Mouse (Mus musculus) ovary, adult 18-20 months (tissue): ENCODE measurements around the gene Begain.

Experiments
- DNase-seq: peaks from one replicate; pipeline ENCODE4 v3.0.0; 2022; ENCODE audit warnings: low spot score, mixed read lengths

Gene Begain

DNA sequence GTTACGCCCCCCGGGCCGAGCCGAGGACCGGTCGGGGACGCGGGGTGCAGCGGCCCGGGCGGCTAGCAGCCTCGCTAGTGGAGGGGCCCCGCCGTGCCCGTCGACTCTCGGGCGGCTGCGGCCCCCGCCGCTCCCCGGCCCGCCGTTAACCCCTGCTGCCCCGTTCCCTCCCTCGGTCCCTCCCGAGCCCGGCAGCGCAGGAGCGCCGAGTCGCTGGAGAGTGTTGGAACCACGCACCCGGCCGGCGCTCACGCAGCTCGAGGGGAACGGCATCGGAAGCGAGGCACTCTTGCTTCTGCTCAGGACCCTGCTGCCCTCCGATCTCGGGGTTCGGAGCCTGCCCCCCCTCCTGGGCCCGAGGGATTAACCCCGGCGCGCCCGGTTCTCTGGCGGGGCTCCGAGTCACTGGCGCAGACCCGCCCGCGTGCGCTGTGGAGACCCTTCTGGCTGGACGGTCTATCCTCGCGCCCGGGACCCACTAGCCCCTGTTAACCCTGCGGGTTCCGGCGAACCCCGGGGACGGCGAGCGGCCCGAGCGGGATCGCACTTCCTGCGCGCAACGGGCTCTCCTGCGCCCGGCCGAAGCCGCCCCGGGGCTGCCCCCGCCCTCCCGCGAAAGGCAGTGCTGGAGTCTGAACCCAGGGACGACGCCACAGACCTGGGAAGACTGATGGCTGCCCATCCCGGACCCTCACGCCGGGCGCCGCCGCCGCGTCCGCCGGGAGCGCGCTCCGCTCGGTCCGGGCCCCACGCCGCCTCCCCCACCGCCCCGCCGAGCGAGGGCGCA, 14.8 kb downstream of the Begain start:
- no peak for DNase-seq

DNA sequence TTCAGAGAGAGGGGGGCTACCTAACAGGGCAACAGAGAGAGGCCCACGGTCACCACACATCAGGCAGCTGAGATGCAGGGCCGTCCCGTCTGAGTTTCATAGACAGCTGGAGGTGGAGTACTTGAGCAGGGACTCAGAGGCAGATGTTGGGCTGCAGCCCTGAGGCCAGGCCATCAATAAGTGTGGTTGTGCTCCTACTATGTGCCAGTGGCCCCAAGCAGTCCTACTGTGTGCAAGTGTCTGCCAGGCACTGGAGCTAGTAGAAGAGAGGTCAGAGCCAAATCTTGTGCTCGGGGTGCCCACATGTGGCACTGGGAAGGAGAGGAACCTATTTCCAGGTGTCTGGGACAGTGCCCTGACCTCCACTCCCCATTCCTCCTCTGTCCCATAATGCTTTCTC, 18.1 kb downstream of the Begain start:
- no peak for DNase-seq

DNA sequence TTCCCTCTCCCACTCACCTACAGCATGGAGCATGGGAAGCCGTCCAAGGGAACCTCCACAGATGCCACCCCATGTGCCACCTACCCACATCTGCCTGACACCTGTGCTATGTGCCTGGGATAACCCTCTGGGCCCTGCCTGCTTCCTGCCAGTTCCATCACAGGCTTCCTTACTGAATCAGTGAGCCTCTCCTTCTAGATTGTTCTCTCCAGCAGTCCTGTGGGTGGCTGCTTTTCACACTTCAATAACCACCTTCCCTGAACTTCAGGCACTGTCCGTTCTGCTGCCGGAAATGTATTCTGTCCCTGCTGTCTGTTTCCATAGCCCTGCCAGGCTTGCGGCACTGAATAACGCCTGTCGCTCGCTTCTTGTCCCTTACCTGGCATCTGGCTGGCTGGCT, 22.4 kb downstream of the Begain start:
- no peak for DNase-seq

DNA sequence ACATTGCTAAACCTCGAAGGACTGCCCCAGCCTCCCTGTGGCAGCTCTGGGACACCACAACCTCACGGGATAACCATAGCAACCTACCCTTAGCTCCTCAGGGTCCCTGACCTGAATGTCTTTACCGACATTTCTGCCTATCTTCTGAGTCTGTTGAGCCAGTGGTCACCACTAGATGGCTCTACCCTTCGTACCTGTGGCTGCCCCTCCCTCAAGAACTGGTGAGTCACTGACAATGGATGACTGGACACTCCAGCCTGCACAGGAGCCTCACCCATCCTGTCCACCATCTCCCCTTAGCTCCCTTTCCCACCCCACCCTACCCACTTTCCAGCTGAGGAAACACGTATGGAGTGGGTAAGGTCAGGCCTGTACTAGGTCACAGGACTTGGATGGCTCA, 23.5 kb downstream of the Begain start:
- DNase-seq = no peak

DNA sequence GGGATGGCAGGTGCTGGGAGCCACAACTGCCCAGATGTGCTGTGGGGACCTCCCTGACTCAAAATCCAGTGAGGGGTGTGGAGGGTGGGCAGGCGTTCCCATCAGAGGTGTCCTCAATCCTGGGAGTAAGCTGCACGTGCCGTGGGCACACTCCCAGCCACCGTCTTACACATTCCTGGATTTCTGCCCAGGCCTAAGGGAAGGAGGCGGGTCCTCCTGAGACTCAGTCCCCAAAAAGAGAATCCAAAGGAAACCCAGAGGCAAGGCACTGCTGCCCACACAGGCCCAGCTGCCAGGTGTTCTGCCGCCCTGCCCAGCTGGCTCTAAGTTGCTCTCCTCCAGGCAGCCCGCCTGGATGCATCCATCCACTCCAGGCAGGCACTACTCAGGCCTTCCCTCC, 28.7 kb downstream of the Begain start:
- no peak for DNase-seq

DNA sequence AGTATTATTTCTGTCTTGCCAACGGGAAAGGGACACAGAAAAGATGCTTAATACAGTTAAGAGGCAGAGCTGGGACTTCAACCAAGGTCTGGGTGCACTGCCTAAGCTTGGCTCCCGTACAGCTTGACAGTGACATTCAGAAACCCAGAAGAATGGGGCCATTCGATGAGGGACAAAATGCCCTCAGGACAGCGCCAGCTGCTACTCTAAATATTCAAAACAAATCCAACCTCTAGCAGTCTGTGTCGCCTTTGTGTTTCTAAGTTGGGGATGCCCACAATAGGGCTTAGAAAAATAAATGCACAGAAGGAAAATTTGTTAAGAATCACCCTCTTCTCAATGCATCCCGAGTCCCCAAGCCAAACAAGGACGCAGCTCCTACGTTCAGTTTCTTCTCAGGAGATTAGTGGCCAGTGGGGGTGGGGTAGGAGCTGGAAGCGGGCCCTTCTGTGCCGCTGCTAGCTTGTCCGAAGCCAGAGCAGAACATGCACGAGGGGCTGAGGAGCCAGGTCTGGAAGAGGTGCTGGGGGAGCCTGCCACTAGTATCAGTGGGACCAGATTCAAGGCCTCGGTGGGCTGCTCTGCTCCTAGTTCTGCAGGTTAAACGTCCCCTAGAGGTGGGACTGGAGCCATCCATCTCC, 29.7 kb downstream of the Begain start:
- DNase-seq = no peak

DNA sequence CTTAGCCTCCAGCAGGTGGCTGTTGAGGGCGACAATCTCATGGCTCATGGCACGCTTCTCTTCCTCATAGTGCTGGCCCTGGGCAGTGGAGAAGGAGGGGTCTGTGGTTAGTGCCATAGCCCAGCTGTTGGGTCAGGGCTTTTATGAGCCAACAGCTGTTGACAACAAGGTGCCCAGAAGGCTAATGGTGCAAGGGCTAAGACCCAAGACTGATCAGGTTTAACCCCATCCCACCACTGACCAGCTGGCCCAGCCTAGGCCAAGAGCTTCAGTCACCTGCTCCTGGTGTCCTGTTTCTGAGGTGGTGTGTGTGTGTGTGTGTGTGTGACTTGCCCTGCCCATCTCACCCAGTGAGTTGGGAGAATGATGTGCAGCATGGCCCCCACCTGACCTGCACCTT, 31.0 kb downstream of the Begain start:
- no peak for DNase-seq

DNA sequence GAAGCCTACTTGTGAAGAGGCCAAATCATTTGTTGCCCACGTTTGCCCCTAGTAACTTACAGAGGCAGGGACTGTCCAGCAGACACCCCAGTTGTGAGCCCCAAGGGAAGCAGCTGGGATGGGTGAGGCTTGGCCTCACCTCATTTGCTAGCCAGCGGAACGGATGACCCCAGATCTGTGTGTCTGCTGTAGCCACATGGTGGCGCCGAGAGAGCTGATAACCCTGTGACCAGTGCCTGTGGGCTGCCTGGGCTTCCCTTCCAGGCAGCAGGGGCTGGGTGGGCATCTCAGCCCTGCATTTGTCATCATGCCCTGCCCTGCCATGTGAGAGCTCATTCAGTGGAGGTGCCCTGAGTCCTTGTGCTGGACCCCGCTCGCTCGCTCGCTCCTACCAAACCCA, 44.2 kb downstream of the Begain start:
- DNase-seq = no peak

DNA sequence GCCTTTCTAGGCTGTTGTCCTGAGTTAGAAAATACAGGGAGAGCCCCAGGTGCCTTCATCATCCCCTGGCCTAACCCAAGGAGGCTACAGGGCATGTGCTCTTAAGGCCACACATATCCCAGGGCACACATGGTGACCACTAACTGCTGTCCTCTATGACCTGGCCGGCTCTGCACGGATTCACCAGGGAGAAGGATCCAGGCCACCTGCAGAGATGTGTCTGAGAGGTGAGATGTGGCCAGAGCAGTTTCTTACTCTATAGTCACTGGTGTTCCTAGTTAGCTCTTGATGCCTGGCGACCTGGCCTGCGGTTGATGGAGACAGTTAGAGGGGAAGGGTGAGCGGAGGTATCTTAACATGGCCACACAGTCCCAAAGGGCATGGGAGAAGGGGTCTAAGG, 45.1 kb downstream of the Begain start:
- DNase-seq = no peak

DNA sequence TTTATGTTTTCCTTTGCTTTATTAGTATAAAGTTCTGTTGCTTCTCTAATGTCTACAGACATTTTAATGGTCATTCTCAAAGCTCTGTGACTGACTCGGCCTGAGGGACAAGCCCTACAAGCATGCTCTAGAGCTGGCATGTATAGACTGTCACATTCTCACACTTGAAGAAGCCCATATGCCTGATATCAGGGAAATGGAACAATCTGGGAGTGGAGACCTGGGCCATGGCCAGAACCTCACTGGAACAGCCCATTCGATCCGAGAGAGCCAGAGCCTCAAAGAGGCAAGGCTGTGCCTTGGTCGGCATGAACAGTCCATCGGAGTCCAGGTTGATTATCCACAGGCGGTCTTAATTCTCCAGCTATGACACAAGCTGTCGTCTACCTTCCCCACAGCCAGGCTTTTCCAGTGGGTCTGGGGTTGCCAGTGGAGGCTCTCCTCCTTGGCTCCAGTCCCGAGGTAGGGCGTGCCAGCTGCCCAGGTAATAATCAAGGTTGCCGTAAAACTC, 45.8 kb downstream of the Begain start:
- DNase-seq = no peak

DNA sequence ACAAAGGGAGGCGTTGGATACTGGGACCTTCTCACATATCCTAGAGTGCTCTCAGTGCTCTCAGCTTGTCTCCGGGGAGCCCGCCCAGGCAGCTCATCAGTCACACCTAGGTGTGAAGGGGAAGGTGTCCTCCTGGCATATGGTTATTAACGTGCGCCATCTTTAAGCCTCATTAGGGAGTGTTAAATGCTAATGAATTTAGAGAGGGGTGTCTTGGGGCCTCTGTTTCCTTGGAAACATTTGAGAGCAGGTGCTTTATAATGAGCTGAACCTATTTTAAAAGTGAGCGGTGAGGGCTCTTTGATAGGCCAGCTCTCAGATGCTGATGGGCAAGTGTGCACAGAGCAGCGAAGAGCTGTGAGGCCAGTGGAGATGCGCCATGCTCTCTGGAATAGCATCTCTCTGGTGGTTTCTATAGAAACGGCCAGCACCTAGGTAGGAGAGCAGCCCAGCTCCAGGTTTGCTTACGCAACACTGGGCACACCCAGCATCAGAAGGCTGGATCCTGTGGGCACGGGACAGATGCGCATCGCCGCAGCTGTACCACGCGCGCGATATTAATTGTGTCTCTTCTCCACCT, 57.9 kb downstream of the Begain start:
- DNase-seq = no peak

DNA sequence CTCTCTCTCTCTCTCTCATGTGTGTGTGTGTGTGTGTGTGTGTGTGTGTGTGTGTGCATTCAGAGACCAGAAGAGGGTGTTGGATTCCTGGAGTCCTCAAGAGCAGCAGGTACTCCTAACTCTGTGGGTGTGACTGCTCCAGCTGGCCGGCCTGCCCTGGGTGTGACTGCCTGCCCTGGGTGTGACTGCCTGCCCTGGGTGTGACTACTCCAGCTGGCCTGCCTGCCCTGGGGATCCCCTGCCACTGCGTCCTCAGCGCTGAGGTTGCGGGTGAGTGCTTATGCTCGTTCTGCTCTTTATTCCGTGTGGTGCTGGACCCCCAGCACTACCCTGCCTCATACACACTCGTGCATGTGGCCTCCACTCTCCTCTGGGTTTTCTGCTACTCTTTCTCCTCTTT, 65.0 kb downstream of the Begain start:
- DNase-seq = no peak

DNA sequence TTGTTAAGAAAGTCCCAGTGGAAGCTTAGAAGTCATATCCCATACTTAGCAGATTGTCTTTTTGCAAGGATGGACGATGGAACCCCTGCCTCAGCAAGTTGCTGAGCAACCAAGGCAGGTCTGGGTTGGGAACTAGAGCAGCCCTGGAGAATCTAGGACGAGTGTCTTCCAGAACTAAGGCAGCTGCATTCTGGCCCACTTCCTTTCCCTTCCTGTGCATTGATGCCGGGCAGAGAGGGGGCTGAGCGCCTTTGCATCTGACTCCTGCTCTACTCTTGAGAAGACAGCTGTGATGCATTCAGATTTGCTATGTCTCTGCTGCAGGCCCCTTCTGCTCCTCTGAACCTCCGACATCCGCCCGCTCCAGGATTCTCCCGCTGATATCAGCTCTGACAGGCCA, 70.8 kb downstream of the Begain start:
- no peak for DNase-seq

DNA sequence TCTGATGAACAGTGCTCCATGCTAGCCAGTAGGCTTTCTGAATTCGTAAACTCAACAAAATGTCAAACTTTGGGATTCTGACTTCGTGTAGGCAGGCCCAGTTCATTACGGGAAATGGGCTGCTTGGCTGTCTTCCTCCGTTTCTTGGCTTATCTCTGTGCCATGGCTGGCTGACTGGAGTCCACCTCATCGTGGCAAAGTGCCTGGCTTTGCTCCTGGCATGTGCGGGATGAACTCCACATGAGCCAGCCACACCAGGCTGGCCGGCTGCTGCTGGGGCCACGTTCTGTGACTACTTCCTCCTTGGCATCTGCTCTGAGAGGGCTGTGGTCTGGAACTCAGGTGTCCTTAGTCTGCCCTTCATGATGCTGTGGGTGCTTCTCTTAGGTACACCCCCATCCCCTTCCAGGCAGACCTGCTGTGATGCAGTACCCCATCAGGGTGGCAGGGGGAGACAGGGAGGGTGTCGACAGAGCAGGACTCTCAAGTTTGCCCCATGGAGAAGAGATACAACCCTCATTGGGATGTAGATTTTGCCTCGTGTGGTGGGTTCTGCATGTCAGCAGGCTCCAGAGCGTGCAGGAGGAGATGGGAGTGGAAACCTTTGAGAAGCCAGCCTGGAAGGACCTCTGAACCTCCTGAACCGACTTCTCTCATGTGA, 71.9 kb downstream of the Begain start:
- DNase-seq = no peak

DNA sequence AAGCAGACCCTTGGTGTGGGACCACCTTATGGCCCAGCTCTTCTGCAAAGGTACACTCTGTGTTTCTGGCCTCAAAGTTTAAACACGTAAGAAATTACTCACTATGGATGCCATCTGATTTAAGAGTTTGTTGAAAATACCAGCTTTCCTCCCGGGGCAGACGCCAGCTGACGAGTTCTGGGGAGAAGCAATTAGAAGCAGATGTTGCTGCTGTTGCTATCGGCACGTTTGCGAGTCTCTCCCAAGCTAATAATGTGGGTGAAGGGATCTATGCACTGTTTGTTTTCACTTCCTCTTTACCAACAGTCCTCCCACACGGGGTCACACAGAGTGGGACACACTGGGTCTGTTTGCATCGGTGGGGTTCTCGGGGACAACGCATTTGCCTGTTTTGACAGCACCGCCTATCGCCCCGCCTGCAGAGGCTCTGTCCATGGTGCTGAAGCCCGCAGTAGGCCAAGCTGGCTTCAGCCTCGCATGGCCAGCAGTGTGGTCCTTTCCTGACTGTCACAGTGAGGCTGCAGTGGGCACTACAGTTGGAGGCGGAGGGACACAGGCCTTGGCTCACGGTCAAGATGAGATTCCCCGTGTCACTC, 73.5 kb downstream of the Begain start:
- DNase-seq = peak; percentile 49

DNA sequence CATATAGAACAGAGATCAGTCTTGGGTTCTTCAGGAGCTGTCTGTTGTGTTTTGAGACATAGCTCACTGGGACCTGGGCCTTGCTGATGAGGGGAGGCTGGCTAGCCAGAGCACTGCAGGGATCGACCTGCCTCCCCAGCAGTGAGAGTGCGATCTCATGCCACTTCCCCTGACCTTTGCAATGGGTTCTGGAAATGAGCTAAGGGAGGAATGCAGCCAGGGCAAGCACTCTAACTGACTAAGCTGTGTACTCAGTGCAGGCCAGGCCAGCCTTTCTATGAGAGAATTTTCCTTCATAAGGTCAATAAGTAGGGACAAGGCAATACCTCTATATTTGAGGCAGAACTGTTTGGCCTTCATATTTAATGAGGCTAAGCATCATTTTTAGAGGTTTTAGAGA, 75.0 kb downstream of the Begain start:
- no peak for DNase-seq

DNA sequence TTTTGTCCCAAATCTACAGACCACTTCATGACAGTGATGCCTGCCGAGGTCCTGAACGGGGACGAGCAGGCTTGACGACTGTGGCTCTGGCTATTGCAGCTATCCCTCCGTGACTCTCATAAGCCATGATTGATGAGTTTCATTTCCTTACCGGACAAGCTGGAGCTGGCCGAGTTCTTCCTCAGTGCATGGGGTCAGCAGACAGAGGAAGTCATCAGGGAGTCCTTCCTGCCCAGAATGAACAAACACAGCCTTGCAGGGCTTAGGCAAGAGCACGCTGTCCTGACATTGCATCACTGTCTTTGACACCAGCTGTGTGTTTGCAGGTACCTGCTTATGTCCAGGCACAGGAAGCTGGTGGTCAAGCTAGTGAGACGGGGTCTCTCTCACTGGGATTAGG, 77.6 kb downstream of the Begain start:
- no peak for DNase-seq

DNA sequence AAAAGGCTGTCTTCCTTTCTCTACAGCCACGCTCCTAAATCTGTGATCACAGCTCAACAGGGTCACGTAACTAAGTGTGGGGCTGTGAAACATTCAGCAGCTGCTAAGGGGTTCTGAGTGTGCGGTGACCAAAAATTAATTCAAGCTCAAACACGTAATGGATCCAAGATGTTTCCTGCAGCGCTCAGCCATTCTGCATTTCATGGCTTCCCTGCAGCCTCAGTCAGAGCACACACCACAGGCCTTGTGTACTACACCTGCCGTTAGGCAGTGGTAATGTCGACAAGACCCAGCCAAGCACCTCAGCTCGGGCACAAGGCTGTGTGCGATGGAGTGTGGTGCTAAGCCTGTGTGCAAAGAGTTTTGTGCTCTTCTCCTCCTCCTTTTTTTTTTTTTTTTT, 80.6 kb downstream of the Begain start:
- DNase-seq = no peak

DNA sequence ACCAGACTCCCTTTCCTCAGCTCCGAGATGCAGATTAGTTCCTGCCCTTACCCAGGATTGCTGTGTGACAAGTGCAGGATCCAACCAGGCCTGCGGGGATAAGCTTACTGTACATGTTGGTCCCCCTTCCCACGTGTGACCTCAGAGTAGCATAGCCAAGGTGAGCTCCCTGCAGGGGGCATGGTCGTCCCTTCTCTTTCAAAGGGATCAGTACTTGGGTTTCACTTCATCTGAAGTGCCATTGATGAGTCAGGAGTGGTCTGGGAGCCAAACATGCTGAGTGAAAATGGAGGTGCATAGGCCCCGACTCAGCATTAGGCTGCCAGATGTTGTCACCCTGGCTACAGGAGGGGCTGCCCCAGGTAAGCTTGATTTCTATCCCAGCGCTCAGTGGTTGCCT, 83.0 kb downstream of the Begain start:
- DNase-seq = no peak

DNA sequence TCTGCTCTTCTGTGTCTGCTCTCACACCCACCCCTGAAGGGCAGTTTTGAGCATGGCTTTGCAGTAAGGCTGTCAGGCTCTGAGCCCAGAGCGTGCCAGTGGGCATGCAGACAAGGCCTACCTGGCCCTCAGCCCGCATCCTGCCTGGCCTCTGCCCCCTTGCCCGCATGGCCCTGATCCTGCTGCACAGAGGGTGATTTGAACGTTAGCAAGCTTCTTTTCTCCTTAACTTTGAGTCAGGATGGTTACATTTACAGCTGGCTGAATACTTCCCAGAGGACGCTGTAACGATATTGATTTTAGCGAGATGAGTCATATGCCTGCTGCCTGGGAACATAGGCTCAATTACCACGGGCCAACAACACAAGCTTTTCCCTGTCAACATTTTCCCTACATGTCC, 83.5 kb downstream of the Begain start:
- DNase-seq = no peak

DNA sequence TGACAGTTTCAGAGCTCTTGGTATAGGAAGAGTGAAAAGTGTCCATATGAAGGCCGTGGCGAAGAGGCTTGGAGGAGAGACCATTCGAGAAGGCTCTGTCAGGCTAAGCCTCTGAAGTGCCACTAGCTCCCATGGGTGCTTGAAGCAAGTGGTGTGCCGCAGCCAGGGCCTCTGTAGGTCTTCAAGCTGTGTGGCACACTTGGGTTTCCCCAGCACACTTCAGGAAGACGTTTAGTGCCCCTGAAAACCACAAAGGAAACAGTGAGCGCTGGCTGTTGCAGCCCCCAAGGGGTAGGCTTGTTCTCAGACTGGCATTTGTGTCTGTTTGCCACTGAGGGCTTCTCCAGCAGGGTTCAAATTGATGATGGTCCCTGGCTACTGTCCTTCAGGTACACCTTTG, 84.5 kb downstream of the Begain start:
- no peak for DNase-seq

DNA sequence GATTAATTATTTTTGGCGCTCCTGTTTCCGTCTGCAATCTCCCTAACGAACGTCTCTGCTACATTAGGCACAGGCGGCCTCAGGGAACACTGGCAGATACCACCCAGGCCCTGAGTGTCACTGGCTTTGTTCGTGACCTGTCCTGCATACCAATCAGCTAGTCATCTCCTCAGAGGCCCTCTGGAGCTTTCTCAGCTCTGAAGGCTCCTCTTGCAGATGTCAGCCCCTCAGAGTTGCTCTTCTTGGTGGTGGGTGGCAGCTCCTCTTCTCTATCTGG, 85.4 kb downstream of the Begain start:
- no peak for DNase-seq
